Mouse (Mus musculus) adipocyte (in vitro differentiated cells): ENCODE data around the gene Eya2.

ENCODE experiments used
- DNase-seq: peaks from one replicate; pipeline ENCODE4 v3.0.0-alpha.2; 2016; ENCODE audit warnings: low spot score

Gene Eya2

DNA sequence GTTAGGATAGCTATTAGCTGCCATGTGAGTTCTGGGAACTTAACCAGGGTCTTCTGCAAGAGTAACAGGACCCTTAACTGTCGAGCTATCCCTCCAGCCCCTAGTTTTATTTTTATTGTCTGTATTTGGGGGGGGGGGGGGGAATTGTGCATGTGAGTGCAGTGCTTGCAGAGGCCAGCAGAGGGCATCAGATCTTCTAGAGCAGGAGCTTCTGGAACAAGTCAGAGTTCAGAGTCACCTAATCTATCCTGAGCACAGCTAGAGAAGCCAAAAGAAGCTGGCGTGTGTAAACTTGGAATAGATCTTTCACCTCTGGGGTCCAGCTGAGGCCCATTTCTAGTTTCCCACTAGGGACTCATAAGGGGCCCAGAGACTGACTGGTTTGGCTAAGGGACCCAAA is 1.1 kb upstream of the Eya2 start:
- no peak for DNase-seq

DNA sequence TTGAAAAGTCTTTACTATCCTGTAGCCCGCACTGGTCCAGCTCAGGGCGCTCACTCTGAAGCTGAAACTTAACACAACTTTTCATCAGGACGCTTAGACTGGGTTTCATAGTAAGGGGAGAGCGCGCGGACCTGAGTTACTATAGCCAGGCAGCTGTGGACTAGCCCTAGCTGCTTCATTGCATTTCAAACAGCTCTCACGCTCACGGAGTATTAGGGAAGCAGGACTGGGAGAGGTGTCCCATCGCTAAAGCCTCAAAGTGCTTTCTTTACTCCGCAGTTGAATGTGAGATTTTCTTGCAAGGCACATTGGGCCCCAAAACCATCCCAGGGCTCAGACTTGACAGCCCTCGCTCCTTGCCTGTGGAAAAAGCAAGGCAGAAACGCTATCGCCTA is 841 bp downstream of the Eya2 start:
- DNase-seq, result no peak

- DNase-seq, result no peak
Measured at GRCm38 (mm10) chr2:165596141-165596540, 1.3 kb downstream of the Eya2 start.

DNA sequence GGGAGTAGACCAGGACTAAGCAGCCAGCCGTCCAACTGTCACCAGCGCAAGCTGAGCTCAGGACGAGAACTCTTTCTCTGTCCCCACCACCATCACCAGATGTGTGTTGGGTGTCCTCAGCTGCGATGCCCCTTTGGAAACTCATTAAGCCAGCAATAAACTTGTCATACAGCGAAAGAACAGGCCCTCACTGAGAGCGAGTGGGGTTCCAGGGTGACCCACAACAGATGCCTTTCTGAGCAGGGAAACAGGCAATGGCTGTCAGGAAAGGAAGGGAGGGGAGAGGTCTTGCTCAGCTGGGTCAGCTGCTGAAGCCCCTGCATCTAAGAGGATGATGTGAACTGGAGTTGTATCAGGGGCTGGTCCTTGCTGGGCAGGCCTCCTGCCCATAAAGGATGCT is 2.7 kb downstream of the Eya2 start:
- no peak for DNase-seq

GRCm38 (mm10) chr2:165598139-165598538 is 3.3 kb downstream of the Eya2 start:
- no peak for DNase-seq

DNA sequence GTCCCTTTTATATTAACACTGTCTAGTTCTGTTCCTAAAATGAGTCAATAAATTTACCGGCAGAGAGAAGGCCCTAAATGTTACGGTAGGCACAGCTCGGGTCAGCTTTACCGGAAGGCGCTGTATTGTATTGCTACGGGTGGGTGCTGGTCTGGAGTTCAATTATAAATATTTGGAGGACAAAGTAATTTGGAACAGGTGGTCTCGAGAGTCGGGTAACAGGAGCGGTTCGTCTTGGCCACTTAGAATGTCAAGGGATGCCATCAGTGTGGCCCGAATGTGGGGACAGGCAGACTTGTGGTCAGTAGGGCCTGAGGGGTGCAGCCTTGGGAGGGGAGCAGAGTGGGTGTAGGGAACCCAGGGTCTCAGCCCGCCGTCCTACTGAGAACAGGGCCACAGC is 4.7 kb downstream of the Eya2 start:
- no peak for DNase-seq

DNA sequence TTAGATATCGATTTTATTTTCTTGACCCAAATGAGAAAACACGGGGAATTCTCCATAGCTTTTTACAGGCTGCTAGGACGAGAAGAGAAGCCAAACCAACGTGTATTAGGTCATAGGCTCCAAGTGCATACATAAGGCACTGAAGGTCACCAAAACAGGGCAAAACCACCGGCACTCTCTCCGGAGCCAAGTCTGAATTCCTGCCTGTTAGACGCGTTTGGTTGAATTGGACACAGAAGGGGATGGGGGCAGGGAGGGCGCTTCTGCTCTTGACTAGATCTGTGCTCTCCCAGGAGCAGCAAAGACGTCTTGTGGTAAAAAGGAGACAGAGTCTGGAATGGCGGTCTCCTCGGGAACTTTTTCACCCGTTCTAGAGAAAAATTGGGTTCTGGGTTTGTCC is 6.1 kb downstream of the Eya2 start:
- DNase-seq, result no peak

- no peak for DNase-seq
Measured at GRCm38 (mm10) chr2:165601605-165602004, 6.8 kb downstream of the Eya2 start.

GRCm38 (mm10) chr2:165603775-165604174 is 8.9 kb downstream of the Eya2 start:
- DNase-seq, result no peak

- no peak for DNase-seq
Measured at GRCm38 (mm10) chr2:165611551-165612253, 16.9 kb downstream of the Eya2 start.

- DNase-seq, result no peak
Measured at GRCm38 (mm10) chr2:165613741-165614339, 19.0 kb downstream of the Eya2 start.

DNA sequence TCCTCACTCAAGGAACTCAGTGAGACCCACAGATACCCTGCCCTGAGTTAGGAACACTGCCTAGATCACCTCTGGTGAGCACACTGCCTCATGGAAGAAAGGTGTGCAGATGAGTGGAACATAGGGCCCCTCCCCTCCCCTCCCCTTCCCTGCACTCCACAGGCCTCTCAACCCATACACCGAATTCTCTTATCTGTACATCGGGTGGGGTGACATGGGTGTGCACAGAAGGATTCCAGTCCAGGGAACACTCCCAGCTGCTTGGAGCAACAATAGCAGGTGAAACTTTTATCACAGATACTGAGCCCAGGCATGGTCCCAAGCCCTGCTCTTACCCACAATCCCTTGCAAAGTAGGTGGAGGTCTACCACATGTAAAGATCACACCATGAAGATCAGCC is 26.7 kb downstream of the Eya2 start:
- DNase-seq, result no peak

DNA sequence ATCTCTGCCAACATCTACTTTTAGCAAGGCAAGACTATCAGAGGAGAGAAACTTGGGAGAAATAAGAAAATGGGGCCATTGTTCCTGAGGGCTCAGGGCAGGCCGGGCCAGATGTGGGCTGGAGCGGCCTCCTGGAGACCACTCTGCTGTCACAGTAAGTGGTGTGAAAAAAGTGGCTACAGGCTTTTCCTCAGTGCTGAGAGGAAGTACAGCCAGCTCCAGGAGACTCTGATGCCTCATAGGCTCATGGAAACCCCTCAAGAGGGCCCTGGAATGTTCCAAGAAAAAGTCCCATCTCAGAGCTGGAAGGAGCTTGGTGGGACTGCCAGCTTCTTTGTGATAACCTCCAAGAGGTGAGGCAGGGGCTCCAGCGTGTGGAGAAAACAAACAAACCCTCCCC is 27.8 kb downstream of the Eya2 start:
- no peak for DNase-seq

GRCm38 (mm10) chr2:165626826-165627225 is 32.0 kb downstream of the Eya2 start:
- no peak for DNase-seq

- DNase-seq, result no peak
Measured at GRCm38 (mm10) chr2:165627974-165628373, 33.1 kb downstream of the Eya2 start.

GRCm38 (mm10) chr2:165629900-165630299 is 35.1 kb downstream of the Eya2 start:
- no peak for DNase-seq

DNA sequence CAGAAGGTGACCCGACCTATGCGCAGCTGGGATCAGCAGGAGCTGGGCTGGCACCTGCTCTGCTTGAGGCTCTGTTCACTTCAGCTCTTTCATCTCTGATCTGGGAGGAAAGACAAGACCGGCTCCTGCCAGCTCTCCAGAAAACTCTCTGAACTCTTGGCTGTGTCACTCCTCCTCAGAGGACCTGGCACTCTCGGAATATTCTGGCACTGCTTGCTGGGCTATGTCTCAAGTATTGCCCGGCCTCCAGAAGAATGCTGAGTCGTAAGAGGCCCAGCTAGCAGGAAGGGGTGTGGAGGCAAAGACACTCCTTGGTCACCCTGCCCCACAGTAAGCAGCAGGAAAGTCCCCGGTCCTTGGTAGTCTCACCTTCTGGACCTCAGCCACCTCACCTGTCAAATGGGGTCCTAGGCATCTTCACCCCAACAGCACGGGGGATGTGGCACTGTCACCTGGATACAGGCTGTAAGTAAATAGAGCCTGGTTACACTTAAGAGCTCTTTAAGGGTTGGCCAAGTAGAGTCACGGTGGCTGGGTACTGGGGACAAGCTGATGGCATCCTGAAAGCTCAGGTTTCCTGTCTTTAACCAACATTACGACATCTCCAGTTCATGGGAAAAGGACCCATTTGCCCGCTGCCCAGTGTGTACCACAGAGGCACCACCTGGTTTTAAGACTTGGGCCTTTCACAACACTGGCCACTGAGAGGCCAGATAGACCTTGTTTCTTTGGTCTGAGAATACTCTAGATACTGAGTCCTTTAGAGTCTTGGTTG is 38.4 kb downstream of the Eya2 start:
- peak; percentile 70 for DNase-seq

DNA sequence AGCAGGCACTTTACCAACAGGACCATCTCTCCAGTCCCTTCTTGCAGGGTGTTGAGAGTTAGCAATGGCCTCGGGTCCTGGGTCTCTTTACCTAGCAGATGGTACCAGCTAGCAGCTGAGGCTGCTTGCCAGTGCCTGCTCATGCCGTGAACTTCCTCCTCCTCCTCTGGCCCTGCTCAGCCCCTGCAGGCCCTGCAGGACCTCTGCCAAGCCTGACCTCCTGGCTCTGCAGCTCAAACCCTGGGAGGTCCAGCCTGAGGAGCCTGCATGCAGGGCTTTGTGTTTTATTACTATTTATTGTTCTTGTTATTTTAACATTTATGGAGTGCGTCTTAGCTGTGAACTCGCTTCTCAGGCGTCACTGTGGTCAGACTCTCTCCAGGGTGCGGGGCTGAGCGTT is 39.6 kb downstream of the Eya2 start:
- no peak for DNase-seq

DNA sequence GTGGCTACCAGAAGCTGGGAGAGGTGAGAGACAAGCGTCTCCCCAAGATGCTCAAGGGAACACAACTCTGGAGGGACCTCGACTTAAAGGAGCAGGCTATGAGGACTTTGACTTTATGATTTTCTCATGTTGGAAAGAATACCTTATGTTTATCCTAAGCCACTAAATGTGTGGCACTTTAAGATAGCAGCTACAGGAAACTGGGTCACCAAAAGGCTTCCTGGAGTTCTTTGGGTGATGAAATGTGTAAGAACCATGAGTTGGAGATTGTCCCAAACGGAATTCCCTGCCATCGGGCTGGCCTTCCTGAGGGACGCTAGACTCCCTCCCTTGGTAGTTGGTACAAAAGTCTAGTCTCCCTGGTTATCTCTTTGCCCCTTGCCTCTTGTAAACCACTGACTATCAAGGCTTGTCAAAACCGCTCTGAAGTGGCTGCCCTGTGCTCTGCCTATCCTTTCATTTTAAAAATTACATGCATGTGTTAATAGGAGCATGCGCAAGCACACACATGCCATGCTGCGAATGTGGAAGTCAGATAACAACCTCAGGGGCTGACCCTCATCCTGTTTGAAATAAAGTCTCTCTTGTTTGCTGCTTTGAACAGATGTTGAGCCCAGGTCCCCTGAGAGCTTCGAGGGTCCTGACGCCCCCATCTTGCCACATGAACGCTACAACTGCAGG is 44.4 kb downstream of the Eya2 start:
- no peak for DNase-seq

GRCm38 (mm10) chr2:165641909-165642505 is 47.2 kb downstream of the Eya2 start:
- DNase-seq, result no peak

- no peak for DNase-seq
Measured at GRCm38 (mm10) chr2:165643596-165643995, 48.8 kb downstream of the Eya2 start.

- no peak for DNase-seq
Measured at GRCm38 (mm10) chr2:165644057-165644456, 49.2 kb downstream of the Eya2 start.
